Mouse (Mus musculus) lung, adult 2 months (tissue): ENCODE results near the gene Wdhd1.

Experiments
- CTCF ChIP-seq: fragments of 200-500 bp; IDR thresholded peaks from 2 replicates; pipeline ENCODE4 v1.5.1; 2011; ENCODE audit warnings: mild to moderate bottlenecking, low read length, control low read depth; ENCODE audit not compliant: insufficient read depth
- POLR2A ChIP-seq: fragments of 200-500 bp; IDR thresholded peaks from 2 replicates; pipeline ENCODE4 v1.6.1; 2011; ENCODE audit warnings: low read depth, mild to moderate bottlenecking, control low read depth, low read length, borderline replicate concordance; ENCODE audit errors: extremely low read depth

DNA sequence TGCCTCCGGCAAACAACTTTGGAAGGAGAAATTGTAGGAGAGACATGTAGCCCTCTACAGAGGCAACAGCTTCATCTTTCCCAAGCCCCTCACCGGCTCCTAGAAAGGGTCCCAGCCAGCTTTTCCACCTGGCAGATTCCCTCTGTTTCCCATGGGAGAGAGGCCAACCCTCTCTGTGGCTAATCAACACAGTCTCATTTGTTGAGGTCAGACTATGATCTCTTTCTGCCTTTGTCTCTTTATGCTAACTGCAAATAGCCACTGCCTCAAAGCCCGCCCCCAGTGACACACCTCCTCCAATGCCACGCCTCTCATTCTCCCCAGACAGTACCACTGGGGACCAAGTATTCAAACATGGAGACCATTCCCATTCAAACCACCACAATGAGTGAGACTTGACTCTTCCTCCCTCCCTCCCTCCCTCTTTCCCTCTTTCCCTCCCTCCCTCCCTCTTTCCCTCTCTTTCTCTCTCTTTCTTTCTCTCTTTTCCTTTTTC lies 66.9 kb downstream of the Wdhd1 start:
- TF ChIP-seq CTCF (no peak), POLR2A (no peak)
